Mouse (Mus musculus): ENCODE measurements around the gene Rps6ka2. TPM values are rescaled to one million over a fixed set of nuclear protein-coding genes. Genes with fewer than 3 reads are reported as not detected.

Rps6ka2 gene
- total and polyA plus RNA-seq, 3 experiments = 0.22 TPM; not detected in 2

GRCm38 (mm10) chr17:7257208-7257607, 87.3 kb downstream of the Rps6ka2 start:
- no peak for DNase-seq (ENCODE audit: low spot score)
- ATAC-seq (ENCODE audit: extremely low read depth, insufficient number of reproducible peaks, low FRiP score, poor library complexity, severe bottlenecking) = no peak
- peaks cover 31% of the 10 kb centered on the region for H3K9me3 ChIP-seq (replicated peaks)
- H3K27me3 ChIP-seq (ENCODE audit: insufficient read depth, low read length) = 0 out of 2 replicates have a peak, but pooled peaks cover 2% of the 10 kb centered on the region
- no peak for TF ChIP-seq GATA1 (IDR thresholded peaks at IDR 0.05; ENCODE audit: borderline replicate concordance, low read length)
- TF ChIP-seq TAL1 (conservative IDR thresholded peaks at IDR 0.05; ENCODE audit: low read depth, low read length) = no peak
- TF ChIP-seq POLR2AphosphoS5 (IDR thresholded peaks at IDR 0.05; ENCODE audit: insufficient replicate concordance, low read depth, low read length) = no peak
- no peak for TF ChIP-seq CTCF (IDR thresholded peaks at IDR 0.05; ENCODE audit: low read depth, low read length)
- TF ChIP-seq GATA2 (IDR thresholded peaks at IDR 0.05; ENCODE audit: borderline replicate concordance, low read depth, low read length) = no peak
- H3K4me1 ChIP-seq (ENCODE audit: insufficient read depth, low read depth, low read length) = no peaks in the 10 kb centered on the region
- no peak overlapping the region for H3K4me3 ChIP-seq (ENCODE audit: low read depth, low read length)
- H3K36me3 ChIP-seq (replicated peaks) = no peaks in the 10 kb centered on the region

- H3K9me3 ChIP-seq (replicated peaks) = peaks cover 32% of the 10 kb centered on the region
- no peak overlapping the region for H3K4me3 ChIP-seq (ENCODE audit: low read depth, low read length)
- H3K27me3 ChIP-seq (ENCODE audit: insufficient read depth, low read length) = 0 out of 2 replicates have a peak, but pooled peaks cover 2% of the 10 kb centered on the region
- TF ChIP-seq TAL1 (conservative IDR thresholded peaks at IDR 0.05; ENCODE audit: low read depth, low read length) = no peak
- TF ChIP-seq GATA1 (IDR thresholded peaks at IDR 0.05; ENCODE audit: borderline replicate concordance, low read length) = no peak
- no peak for TF ChIP-seq GATA2 (IDR thresholded peaks at IDR 0.05; ENCODE audit: borderline replicate concordance, low read depth, low read length)
- TF ChIP-seq POLR2AphosphoS5 (IDR thresholded peaks at IDR 0.05; ENCODE audit: insufficient replicate concordance, low read depth, low read length) = no peak
- TF ChIP-seq CTCF (IDR thresholded peaks at IDR 0.05; ENCODE audit: low read depth, low read length) = no peak
- ATAC-seq (ENCODE audit: extremely low read depth, insufficient number of reproducible peaks, low FRiP score, poor library complexity, severe bottlenecking) (no peak), DNase-seq (ENCODE audit: low spot score) (no peak)
- no peaks in the 10 kb centered on the region for H3K4me1 ChIP-seq (ENCODE audit: insufficient read depth, low read depth, low read length)
- H3K36me3 ChIP-seq (replicated peaks) = no peaks in the 10 kb centered on the region
These were observed 88.9 kb downstream of the Rps6ka2 start for GRCm38 (mm10) chr17:7258748-7259359.

- DNase-seq (ENCODE audit: low spot score) = no peak
These were observed 90.4 kb downstream of the Rps6ka2 start for GRCm38 (mm10) chr17:7260360-7260759.

GRCm38 (mm10) chr17:7262056-7262455, 92.1 kb downstream of the Rps6ka2 start:
- no peak for ATAC-seq (ENCODE audit: extremely low read depth, insufficient number of reproducible peaks, low FRiP score, poor library complexity, severe bottlenecking)

More at GRCm38 (mm10) chr17:7260360-7260759, 90.4 kb downstream of the Rps6ka2 start:
- peaks cover 36% of the 10 kb centered on the region for H3K9me3 ChIP-seq (replicated peaks)
- 0 out of 2 replicates have a peak, but pooled peaks cover 2% of the 10 kb centered on the region for H3K27me3 ChIP-seq (ENCODE audit: insufficient read depth, low read length)
- no peaks in the 10 kb centered on the region for H3K4me1 ChIP-seq (ENCODE audit: insufficient read depth, low read depth, low read length)
- no peak overlapping the region for H3K4me3 ChIP-seq (ENCODE audit: low read depth, low read length)
- ATAC-seq (ENCODE audit: extremely low read depth, insufficient number of reproducible peaks, low FRiP score, poor library complexity, severe bottlenecking) = no peak; the same call in 1 of the 2 replicates
- TF ChIP-seq TAL1 (conservative IDR thresholded peaks at IDR 0.05; ENCODE audit: low read depth, low read length) (no peak), POLR2AphosphoS5 (IDR thresholded peaks at IDR 0.05; ENCODE audit: insufficient replicate concordance, low read depth, low read length) (no peak)
- H3K36me3 ChIP-seq (replicated peaks) = no peaks in the 10 kb centered on the region

GRCm38 (mm10) chr17:7262620-7263019, 92.7 kb downstream of the Rps6ka2 start:
- H3K9me3 ChIP-seq (replicated peaks) = peaks cover 39% of the 10 kb centered on the region
- ATAC-seq (ENCODE audit: extremely low read depth, insufficient number of reproducible peaks, low FRiP score, poor library complexity, severe bottlenecking) (no peak), DNase-seq (ENCODE audit: low spot score) (no peak)
- no peak overlapping the region for H3K4me3 ChIP-seq (ENCODE audit: low read depth, low read length)
- 0 out of 2 replicates have a peak, but pooled peaks cover 2% of the 10 kb centered on the region for H3K27me3 ChIP-seq (ENCODE audit: insufficient read depth, low read length)
- H3K4me1 ChIP-seq (ENCODE audit: insufficient read depth, low read depth, low read length) = no peaks in the 10 kb centered on the region
- no peak for TF ChIP-seq TAL1 (conservative IDR thresholded peaks at IDR 0.05; ENCODE audit: low read depth, low read length)
- TF ChIP-seq GATA1 (IDR thresholded peaks at IDR 0.05; ENCODE audit: borderline replicate concordance, low read length) = no peak
- no peak for TF ChIP-seq GATA2 (IDR thresholded peaks at IDR 0.05; ENCODE audit: borderline replicate concordance, low read depth, low read length)
- TF ChIP-seq CTCF (IDR thresholded peaks at IDR 0.05; ENCODE audit: low read depth, low read length) = no peak
- no peak for TF ChIP-seq POLR2AphosphoS5 (IDR thresholded peaks at IDR 0.05; ENCODE audit: insufficient replicate concordance, low read depth, low read length)
- no peaks in the 10 kb centered on the region for H3K36me3 ChIP-seq (replicated peaks)

More at GRCm38 (mm10) chr17:7262056-7262455, 92.1 kb downstream of the Rps6ka2 start:
- H3K4me1 ChIP-seq (ENCODE audit: insufficient read depth, low read depth, low read length) = no peaks in the 10 kb centered on the region
- H3K9me3 ChIP-seq (replicated peaks) = peaks cover 37% of the 10 kb centered on the region
- DNase-seq (ENCODE audit: low spot score) = no peak
- TF ChIP-seq POLR2AphosphoS5 (IDR thresholded peaks at IDR 0.05; ENCODE audit: insufficient replicate concordance, low read depth, low read length) (no peak), GATA1 (IDR thresholded peaks at IDR 0.05; ENCODE audit: borderline replicate concordance, low read length) (no peak), TAL1 (conservative IDR thresholded peaks at IDR 0.05; ENCODE audit: low read depth, low read length) (no peak), GATA2 (IDR thresholded peaks at IDR 0.05; ENCODE audit: borderline replicate concordance, low read depth, low read length) (no peak), CTCF (IDR thresholded peaks at IDR 0.05; ENCODE audit: low read depth, low read length) (no peak)
- no peak overlapping the region for H3K4me3 ChIP-seq (ENCODE audit: low read depth, low read length)
- H3K36me3 ChIP-seq (replicated peaks) = no peaks in the 10 kb centered on the region
- H3K27me3 ChIP-seq (ENCODE audit: insufficient read depth, low read length) = 0 out of 2 replicates have a peak, but pooled peaks cover 2% of the 10 kb centered on the region

- no peak for TF ChIP-seq CTCF (IDR thresholded peaks at IDR 0.05; ENCODE audit: low read depth, low read length)
These were observed 94.7 kb downstream of the Rps6ka2 start for GRCm38 (mm10) chr17:7264610-7265009.

More at GRCm38 (mm10) chr17:7264610-7265009, 94.7 kb downstream of the Rps6ka2 start:
- Histone ChIP-seq H3K9me3 (replicated peaks) (peaks cover 44% of the 10 kb centered on the region), H3K4me3 (ENCODE audit: low read depth, low read length) (no peak overlapping the region), H3K4me1 (ENCODE audit: insufficient read depth, low read depth, low read length) (no peaks in the 10 kb centered on the region), H3K27me3 (ENCODE audit: insufficient read depth, low read length) (no peaks in the 10 kb centered on the region), H3K36me3 (replicated peaks) (no peaks in the 10 kb centered on the region)
- ATAC-seq (ENCODE audit: extremely low read depth, insufficient number of reproducible peaks, low FRiP score, poor library complexity, severe bottlenecking) = no peak
- no peak for DNase-seq (ENCODE audit: low spot score)

All from G1E (cell line).